Mouse (Mus musculus) brain, embryonic 18.5 days (tissue): ENCODE data around the gene Rpl27a.

Source experiments
- DNase-seq: peaks from one replicate; pipeline ENCODE4 v3.0.0-alpha.2; 2012; ENCODE audit warnings: low read depth, low spot score

The Rpl27a gene

GRCm38 (mm10) chr7:109563775-109564362 is 44.9 kb downstream of the Rpl27a start:
- DNase-seq = no peak

DNA sequence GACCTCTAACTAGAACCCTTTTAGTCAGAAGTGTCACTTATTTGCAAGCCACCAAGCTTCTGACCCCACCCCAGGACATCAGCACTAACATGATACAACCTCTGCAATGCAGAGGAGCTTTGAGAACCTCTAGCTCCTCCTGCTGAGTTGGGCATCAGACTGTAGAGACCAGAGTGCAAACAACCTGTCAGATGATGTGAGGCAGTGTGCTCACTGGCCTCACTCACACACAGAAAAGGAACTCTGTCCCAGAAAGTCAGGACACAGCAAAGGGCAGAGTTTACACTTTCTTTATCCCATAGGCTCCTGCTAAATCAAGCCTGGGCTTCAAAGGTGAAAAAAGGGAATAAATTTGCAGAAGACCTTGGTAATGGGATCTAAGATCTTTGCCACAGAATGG is 47.4 kb downstream of the Rpl27a start:
- DNase-seq = no peak

DNA sequence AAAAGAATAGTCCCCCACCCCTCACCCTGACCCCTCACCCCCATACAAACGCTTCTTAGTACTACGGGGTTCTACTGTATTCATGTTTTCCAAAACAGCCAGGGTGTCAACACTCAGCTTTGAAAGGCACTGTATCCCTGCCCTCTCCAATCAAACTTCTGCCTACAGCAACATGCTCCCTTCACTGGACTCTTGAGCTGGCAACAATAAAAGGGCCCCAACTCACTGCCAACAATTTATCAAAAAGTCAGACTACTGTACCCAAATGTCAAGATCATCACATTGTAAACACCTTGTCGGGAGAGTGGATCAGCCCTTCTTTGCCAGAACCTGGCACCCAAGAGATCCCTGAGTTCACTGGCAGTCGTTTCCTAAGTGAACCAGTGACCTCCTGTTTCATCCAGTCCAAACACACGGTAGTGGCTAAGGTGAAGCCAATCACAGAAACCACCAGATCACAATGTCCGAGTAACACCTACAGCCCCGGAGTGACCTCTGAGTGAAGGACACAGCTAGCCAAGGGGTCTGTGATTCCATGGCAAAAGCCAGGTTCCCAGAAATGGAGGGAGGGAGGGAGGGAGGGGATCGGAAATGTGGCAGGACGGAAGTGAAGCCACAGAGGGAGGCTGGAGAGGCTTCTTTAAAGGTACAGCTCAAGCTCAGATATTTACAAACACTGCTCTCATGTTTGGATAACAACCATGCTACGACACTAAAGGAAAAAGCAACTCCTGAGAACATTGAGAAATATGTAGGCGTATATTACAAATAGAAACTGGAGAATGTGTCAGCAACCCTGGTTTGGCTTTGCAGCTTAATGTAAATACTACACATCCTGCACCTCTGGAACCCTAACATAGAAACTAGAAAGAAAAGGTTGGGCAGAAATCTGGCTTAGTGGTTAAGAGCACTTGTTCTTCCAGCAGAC is 48.2 kb downstream of the Rpl27a start:
- DNase-seq = no peak

DNA sequence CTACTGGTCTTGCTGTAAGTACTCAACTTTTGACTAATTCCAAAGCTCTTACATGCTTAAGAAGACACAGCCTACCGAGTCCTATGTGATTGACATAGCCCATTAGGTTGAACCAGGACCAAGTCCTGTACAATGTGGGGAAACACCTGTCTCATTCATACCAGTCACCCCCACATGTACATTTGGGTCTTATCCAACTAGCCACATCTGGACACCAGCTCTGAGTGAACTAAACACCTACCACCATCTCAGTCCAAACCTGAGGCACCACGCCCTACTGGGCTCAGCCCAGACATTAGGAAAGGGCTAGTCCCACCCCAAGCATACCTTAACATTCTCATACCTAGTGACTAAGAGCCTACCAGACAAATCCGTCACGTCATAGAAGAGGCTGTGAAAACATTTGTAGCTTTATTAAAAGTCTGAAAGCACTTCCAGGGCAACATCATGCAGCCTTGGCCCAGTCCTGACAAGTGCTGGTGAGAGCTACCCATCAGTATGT is 49.5 kb downstream of the Rpl27a start:
- DNase-seq = no peak
